Mouse (Mus musculus) megakaryocyte progenitor cell, adult 5-6 weeks (primary cell): ENCODE results near the gene Thbd. TPM values are rescaled to one million over a fixed set of nuclear protein-coding genes. Genes with fewer than 3 reads are reported as not detected.
A peak's percentile ranks its signal among the peaks of the same experiment; 100 is the strongest.

Experiments
- ATAC-seq: replicated peaks from 2 replicates; pipeline ENCODE4 v1.8.0; 2016; ENCODE audit warnings: mild to moderate bottlenecking, moderate TSS enrichment, inconsistent platforms; ENCODE audit not compliant: poor library complexity
- total RNA-seq, 2 experiments: library from RNA; stranded (forward) in 1 of 2; stranded (reverse) in 1 of 2; fragments of 157-497, 149-512 nt in 1 of 2; fragments of 200-1000 nt in 1 of 2; gene quantifications; 2 replicates each; pipeline versions ENCODE4 v1.2.3 to v1.2.4; 2015 to 2017

The Thbd gene
- total RNA-seq, 2 experiments from 2014 or later: 11.7 to 12.0 TPM

DNA sequence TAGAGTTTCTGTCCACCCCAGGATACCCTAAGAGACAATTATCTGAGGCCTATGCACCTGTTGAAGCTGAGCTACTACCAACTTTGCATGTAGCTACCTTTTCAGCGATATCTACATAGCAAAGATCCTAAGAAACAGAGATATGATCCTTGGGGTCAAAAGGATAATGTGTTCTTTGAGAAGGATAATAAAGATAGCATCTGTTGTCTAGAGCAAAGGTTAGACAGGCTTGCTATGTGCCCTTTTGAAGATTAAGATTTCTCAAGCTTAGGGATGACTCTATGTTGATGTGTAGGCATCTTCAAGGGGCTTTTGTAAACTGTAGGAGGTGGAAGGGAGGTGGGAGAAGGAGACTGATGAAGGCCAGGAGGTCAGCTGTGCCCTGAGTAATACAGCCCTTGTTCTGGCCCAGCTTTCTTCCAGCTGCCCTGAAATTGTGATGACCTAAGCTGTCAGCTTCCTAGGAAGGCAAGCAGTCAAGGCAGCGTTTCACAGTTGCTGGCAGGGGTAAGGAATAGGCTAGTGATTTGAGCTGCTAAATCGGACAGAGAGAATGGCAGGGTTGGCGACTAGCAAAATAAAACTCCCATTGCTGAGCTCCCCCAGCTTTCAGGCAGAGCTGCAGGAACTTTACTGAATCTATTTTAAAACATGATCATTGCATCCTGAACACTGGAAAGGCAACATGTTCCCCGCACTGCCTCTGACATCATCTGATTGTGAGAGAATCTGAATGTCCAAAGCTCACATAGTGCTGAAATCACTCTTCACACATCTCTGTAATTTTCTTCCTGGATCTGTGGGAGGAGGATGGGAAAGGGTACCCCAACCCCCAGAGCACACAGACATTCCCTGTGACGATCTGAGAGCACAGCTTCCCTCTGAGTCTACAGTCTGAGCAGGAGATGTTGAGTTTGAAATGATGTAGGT is 20.1 kb downstream of the Thbd start:
- ATAC-seq: no peak

DNA sequence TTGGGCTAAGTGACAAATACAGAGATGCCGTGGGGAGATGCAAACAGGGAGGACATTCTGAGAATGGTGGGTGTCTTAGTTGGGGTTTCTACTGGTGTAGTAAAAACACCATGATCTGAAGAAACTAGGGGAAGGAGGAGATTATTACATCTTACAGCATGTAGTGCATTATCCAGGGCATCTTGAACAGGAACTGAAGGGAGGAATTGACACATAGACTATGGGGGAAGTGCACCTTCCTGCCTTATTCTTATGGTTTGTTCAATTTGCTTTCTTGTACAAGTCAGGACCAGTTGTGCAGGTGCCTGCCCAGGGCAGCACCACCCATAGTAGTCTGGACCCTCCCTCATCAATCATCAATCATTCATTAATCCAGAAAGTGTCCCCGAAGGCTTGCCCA is 21.1 kb downstream of the Thbd start:
- peak; percentile 64; the same call in 1 of the 2 replicates for ATAC-seq

DNA sequence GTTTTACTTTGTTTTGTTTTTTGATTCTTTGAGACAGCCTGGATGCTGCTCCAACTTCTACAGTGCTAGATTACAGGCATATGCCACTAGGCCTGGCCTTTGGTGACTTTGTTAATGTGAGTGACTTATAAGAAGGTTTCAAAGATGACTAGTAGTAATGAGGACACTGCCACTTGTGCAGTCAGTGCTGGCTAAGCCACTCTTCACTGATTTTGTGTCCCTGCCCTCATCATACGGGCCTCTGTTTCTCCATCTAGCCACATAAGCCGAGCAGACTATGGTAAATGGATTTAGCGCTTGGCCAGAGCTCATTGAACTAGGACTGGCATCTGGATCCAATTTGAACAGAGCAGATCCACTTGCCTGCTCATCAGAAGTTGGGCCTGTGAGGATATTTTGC is 21.5 kb downstream of the Thbd start:
- no peak for ATAC-seq

DNA sequence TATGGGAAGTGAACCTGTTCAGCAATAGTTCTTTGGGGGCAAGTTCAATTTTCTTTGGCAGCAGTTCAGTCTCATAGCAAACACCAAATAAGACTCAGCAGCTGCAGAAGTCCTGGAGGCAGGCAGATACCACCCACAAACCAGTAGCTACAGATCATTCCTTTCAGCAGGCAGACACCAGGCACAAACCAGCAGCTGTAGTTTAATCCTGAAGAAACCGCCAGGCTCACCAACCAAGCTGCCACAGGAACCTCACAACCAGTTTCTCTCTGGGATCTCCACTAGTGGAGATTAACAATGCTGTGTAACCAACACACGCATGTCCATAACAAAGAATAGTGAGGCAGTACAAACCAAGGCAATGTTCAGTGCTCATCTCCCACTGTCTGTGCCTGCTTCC is 26.9 kb downstream of the Thbd start:
- ATAC-seq: no peak

DNA sequence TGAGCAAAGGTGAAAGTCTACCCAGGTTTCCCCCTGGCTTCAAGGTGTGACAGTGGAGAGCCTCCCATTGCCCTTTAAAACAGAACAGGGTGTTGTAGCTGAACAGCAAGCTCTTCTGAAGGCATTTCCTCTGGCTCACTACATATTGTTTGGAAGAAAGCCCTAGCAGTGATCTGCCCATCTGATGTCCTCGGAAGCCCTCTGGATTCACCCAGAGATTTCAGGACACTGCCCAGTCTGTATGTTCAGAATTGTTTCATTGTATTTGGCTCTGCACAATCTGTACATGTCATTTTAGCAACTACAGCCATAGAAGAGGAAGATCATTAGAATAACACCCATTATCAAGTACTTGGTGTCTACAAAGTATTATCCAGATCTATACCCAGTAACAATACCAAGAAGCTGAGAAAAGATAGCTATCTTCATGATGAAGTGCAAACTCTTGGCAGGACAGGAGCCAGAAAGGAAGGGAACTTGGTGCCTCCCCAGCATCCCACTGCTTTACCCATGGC is 28.0 kb downstream of the Thbd start:
- no peak for ATAC-seq

DNA sequence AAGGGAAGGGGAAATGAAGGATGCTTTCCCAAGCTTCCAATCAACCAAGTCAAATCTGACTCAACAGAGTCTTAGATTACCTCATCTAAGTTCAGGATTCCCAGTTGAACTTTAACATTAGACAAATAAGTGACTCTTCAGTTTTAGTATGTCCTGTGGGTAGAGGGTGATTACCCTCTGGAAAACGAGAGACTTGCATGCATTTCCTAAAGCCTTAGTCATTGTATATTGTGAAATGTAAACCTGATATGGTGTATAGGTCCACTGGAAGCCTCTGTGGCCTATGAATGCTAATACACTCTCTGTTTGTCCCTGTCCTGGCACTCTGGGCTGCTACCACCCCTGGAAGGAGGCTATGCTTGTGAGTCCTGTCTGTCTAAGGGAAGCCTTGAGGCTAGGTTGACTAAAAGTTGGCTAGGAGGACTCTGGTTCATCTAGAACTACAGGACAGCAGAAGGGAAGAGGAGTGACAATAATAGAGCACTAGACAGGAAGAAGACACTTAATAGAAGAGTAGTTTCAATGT is 29.1 kb downstream of the Thbd start:
- ATAC-seq: peak; percentile 33

DNA sequence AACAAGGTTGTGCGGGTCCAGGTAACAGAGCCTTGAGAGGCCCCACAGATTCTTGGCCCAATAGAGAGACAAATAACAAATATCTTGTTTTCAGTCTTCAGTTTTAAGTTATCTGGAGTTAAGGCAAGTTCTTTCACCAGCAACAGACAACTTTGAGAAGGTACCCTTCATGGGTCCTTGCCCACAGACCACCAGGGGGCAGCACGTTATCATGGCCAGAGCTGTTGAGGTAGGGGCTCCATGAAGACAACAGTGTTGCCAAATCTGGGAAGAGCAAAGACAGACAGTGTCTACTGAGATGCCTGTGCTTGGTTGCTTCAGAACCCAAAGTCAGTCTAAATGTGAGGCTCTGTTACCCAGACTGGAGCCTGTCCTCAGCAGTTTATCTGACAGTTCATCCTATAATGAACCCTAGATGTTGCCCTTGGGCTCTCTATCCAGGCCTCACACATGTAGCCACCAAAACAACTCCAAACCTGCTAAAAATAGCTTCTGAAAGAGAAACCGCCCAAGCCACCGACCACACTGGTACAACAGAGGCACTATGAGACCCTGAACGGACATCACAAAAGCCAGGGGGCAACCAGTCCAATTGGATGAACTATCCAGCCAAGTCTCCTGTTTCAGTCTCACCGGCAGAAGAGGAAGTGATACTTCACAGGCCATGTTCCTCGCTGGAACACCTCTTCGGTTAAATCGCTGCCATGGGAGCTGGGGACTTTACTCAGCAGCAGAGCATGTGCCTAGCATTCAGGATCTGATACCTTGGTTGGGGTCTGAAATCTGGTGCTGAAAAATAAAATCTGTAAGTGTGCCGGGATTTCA is 32.5 kb downstream of the Thbd start:
- peak; percentile 79 for ATAC-seq

DNA sequence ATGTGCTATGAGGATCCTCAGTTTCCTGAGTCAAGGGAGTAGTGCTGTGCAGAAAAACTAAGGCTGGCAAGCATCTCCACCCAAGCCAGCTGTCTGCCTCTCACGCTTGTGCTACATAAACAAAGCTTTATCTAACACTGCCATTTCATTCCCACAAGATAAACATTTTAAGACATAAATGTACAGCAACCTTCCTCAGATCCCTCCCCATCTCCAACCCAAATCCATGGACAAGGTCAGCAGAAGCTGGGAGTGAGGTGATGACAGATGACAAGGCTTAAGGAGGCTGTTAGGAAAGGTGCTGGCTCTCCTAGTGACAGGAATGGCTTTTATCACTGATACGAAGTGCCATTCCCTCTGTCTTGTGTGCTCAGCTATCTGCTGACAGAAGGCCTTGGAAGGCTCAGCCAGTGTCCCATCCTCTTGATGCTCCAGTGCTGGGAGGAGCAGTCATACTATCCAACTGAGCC is 34.4 kb downstream of the Thbd start:
- no peak for ATAC-seq

DNA sequence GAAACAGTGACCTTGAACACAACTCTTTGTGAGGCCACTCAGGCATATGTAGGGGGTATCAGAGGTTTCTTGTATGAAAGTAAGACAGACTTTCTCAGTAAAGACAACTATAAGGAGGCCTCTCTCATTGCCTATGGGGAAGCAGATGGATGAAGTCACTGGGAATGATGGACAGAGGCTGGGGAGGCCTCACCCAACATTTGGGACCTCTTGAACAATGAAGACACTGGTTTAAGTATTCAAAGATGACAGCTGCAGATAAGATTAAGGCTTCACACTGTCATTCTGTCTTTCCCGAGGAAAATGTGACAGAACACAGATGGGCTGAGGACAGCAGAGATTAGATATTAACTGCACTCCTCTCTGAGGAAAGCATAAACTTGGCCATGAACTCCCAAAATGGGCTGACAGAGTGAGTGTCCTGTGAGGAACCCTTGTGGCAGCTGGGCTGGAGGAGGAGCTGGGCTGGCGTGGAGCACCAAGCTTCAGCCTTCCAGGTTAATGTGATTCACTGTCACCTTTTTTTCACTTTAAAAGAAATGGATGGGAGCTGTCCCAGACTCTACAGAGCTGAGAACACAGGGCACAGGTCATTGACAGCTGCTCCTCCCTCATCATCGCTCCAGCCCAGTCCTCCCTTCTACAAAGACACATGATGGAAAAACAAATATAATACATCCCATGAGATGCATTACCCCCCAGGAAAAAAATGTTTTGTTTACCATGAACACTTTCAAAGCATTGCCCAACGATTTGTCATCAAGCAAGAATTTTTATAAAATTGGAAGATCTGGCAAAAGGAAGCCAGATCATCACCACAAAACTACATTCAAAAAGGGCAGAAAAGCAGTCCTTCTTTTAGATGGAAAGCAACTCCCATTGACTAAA is 36.0 kb downstream of the Thbd start:
- ATAC-seq: no peak

DNA sequence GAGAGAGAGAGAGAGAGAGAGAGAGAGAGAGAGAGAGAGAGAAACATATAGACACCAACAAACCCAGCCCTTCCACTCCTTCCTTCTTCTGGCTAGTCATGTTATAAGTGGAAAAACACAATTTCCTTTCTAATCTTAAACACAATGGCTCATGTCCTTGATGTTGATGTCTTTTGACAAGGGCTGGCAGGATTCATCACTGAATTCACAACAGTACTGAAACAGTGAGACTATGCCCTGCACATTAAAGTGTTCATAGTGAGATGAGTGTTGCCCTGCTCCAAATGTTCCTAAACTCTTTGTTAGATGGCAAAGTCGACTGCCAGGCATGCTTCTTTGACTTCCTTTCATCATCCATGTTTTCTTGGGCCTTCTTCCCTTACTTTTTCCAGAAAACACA is 42.8 kb downstream of the Thbd start:
- no peak for ATAC-seq

DNA sequence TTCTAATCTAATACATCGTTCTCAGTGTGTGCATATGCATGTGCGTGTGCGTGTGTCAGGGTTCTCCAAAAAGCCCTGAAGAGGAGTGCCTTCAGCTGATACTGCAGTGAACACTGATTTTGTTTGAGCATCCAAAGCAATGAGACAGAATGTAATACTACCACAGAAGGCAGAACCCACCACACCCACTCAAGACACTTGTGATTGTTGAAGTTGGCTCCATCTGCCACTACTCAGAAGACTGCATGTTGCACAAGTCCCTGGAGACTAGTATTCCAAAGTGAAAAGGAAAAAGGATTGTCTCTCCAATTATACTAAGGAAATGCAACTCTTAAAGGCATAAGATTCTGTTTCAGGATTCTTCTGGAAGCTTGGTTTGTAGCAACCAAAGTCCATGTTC is 43.5 kb downstream of the Thbd start:
- ATAC-seq: no peak

DNA sequence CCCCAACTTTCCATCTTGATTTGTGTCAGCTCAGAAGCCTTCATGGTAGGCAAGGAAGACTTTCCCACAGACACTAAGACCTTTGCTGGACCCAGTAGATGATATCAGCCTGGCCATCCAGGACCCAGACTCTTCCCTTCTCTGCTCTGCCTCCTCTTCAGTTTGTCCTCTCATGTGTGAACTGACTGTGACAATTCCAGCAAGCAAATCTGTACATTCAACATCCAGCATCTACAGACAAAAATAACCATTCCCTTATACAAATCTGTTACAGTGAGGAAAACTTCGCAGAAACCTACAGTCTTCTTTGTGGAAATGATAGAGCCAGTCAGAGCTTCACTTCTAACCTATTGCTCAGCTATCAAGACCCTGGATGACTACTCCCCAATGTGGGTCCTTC is 50.8 kb downstream of the Thbd start:
- no peak for ATAC-seq

Other genes with a start within 250 kb of the Thbd start
- not detected in 2 replicates for gene Sstr4, start 12.8 kb downstream of the Thbd start, total RNA-seq (2015)
- gene Sstr4, start 12.8 kb downstream of the Thbd start, total RNA-seq (2017): 0.29 TPM in 1 of 2 replicates, not detected in the other
- 102 and 116 TPM in 2 replicates for gene Cd93, start 35.4 kb upstream of the Thbd start, total RNA-seq (2015)
- gene Cd93, start 35.4 kb upstream of the Thbd start, total RNA-seq (2017): 126 and 132 TPM in 2 replicates